Mouse (Mus musculus) stomach, postnatal 0 days (tissue): ENCODE results near the gene Ube2g1.

ENCODE experiments used
- CTCF ChIP-seq: IDR thresholded peaks from 2 replicates; pipeline ENCODE4 v1.5.1; 2016; ENCODE audit warnings: antibody characterized with exemption, low read depth, mild to moderate bottlenecking, moderate library complexity
- EP300 ChIP-seq: optimal IDR thresholded peaks from 2 replicates; pipeline ENCODE3; 2016; ENCODE audit warnings: antibody characterized with exemption

DNA sequence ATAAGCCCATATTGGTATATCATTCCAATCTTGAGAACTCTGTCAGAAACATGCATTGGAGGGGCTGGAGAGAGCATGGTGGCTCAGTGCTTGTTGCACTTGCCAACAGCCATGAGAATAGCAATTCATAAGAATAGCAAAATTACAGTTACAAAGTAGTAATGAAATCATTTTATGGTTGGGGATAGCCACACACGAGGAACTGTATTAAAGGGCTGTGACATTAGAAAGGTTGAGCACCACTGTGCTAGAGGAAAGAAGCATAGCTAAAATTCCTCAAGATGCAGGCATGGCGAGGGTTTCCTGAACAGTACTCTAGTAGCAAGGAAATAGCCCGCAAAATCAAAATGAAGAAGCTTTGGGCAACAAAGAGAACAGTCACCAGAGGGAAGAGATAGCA, 126.7 kb downstream of the Ube2g1 start:
- TF ChIP-seq CTCF, result no peak
- no peak for TF ChIP-seq EP300
